ENCODE assay signal across 24 mouse cellular contexts in the genomic region with DNA sequence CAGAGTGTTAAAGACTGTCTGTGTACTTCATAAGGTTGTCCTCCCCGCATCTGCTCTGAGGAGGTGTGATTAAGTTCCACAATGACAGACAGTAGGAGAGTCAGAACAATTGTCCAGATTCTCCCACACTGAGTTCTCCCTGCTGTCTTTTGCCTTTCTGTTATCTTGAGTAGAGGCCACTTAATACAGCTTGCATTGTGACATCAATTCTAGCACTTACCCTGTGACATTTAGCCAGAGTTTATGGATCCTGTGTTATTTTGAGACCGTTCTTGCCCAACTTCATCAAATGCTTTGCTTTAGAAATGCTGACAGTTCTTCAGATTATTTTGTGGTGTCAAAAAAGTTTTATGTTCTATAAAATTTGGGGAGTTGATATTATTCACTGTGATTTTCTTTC.
DNase-seq lines count a peak whose midpoint lies in the region; ATAC-seq and TF ChIP-seq lines count a peak whose summit lies in the region.
"Had no signal": no experiment of that assay in that cellular context is flagged by ENCODE, and none has a peak within 500 bp of the region (broad histone marks: within the 10 kb centered on the region; RNA-seq: fewer than 3 reads in every experiment).

No protein-coding gene starts in this region.

- no peak overlapping the region for H3K4me2 ChIP-seq in heart, embryonic 12.5 days
- no peak overlapping the region for H3K4me2 ChIP-seq in heart, embryonic 16.5 days (ENCODE audit: low read depth, low read length)
- no peak overlapping the region for H3K4me2 ChIP-seq in lung, embryonic 16.5 days (ENCODE audit: low read depth, low read length)
- H3K4me2 ChIP-seq: embryonic facial prominence, embryonic 13.5 days; forebrain, embryonic 12.5 days; hindbrain, embryonic 13.5 days had no signal

- no peak overlapping the region for H3K4me3 ChIP-seq in heart, embryonic 12.5 days
- no peak overlapping the region for H3K4me3 ChIP-seq in heart, embryonic 16.5 days (ENCODE audit: low read length)
- H3K4me3 ChIP-seq in lung, embryonic 16.5 days (ENCODE audit: low read length): no peak overlapping the region
- H3K4me3 ChIP-seq in lung, adult 2 months (replicated peaks; ENCODE audit: extremely low read depth, low read depth, low read length): no peak overlapping the region
- H3K4me3 ChIP-seq: embryonic facial prominence, embryonic 13.5 days; forebrain, embryonic 12.5 days; gastrocnemius, adult 2 months; hindbrain, embryonic 13.5 days had no signal

- TF ChIP-seq CTCF in lung, adult 2 months (IDR thresholded peaks at IDR 0.05; ENCODE audit: insufficient read depth, low read length): no peak

- DNase-seq in frontal cortex, adult 2 months (ENCODE audit: extremely low spot score in 1 of 2, low spot score in 1 of 2): no peak
- DNase-seq in heart, postnatal 14 days: no peak
- DNase-seq in heart, postnatal 10 days: no peak
- no peak for DNase-seq in lung, adult 2 months
- DNase-seq: adrenal gland, postnatal 14 days; B cell, adult 2 months; cerebellum, adult 18-20 months; cerebellum, adult 9-11 months; cerebellum, postnatal 36 days; gastrocnemius, adult 2 months; gastrocnemius, postnatal 25 days; kidney, adult 11 months; kidney, adult 9 months had no signal

- no peak overlapping the region for H3K9ac ChIP-seq in heart, embryonic 12.5 days
- H3K9ac ChIP-seq in heart, embryonic 16.5 days (ENCODE audit: low read length): peak overlapping the region; percentile 24
- no peak overlapping the region for H3K9ac ChIP-seq in lung, embryonic 16.5 days (ENCODE audit: low read length)
- H3K9ac ChIP-seq: embryonic facial prominence, embryonic 13.5 days; forebrain, embryonic 12.5 days; hindbrain, embryonic 13.5 days had no signal

- no peaks in the 10 kb centered on the region for H3K36me3 ChIP-seq in heart, embryonic 12.5 days
- H3K36me3 ChIP-seq in heart, embryonic 16.5 days (ENCODE audit: control insufficient read depth, insufficient read depth): no peaks in the 10 kb centered on the region
- no peaks in the 10 kb centered on the region for H3K36me3 ChIP-seq in lung, embryonic 16.5 days (ENCODE audit: control insufficient read depth, insufficient read depth, low read length)
- H3K36me3 ChIP-seq: embryonic facial prominence, embryonic 13.5 days; forebrain, embryonic 12.5 days; G1E; hindbrain, embryonic 13.5 days had no signal

- peaks cover 24% of the 10 kb centered on the region for H3K4me1 ChIP-seq in heart, embryonic 12.5 days (replicated peaks)
- peaks cover 30% of the 10 kb centered on the region for H3K4me1 ChIP-seq in heart, embryonic 16.5 days (ENCODE audit: control insufficient read depth, insufficient read depth, low read length)
- H3K4me1 ChIP-seq in lung, embryonic 16.5 days (replicated peaks; ENCODE audit: control insufficient read depth, insufficient read depth, low read length): peaks cover 24% of the 10 kb centered on the region
- H3K4me1 ChIP-seq in lung, adult 2 months (ENCODE audit: control insufficient read depth, insufficient read depth, low read length): no peaks in the 10 kb centered on the region
- H3K4me1 ChIP-seq: forebrain, embryonic 12.5 days; hindbrain, embryonic 13.5 days had no signal

- no peaks in the 10 kb centered on the region for H3K9me3 ChIP-seq in heart, embryonic 12.5 days (replicated peaks)
- H3K9me3 ChIP-seq in heart, embryonic 16.5 days (replicated peaks; ENCODE audit: control insufficient read depth, low read length): no peaks in the 10 kb centered on the region
- H3K9me3 ChIP-seq in lung, embryonic 16.5 days (ENCODE audit: control insufficient read depth, low read length): no peaks in the 10 kb centered on the region
- H3K9me3 ChIP-seq: embryonic facial prominence, embryonic 13.5 days; forebrain, embryonic 12.5 days; G1E; hindbrain, embryonic 13.5 days had no signal

- peak overlapping the region; percentile 86 for H3K27ac ChIP-seq in heart, embryonic 12.5 days (ENCODE audit: poor library complexity, severe bottlenecking)
- H3K27ac ChIP-seq in heart, embryonic 16.5 days (ENCODE audit: low read length): peak overlapping the region; percentile 88
- no peak overlapping the region for H3K27ac ChIP-seq in lung, embryonic 16.5 days (ENCODE audit: low read length)
- H3K27ac ChIP-seq: embryonic facial prominence, embryonic 13.5 days; forebrain, embryonic 12.5 days; gastrocnemius, adult 2 months; hindbrain, embryonic 13.5 days; hindbrain, postnatal 0 days had no signal

- peak; percentile 14; the same call in 1 of the 2 replicates for ATAC-seq in frontal cortex, adult (ENCODE audit: low TSS enrichment)
- no peak for ATAC-seq in heart, embryonic 12.5 days (ENCODE audit: insufficient number of reproducible peaks, low FRiP score)
- ATAC-seq in heart, embryonic 16.5 days (replicated peaks; ENCODE audit: extremely low read depth, insufficient read depth, low FRiP score): peak; percentile 37; the same call in 1 of the 2 replicates
- ATAC-seq in lung, embryonic 16.5 days (ENCODE audit: low read depth): peak; percentile 30; the same call in 1 of the 2 replicates
- ATAC-seq: CD4-positive, CD25-positive, alpha-beta regulatory T cell, adult 4 months; forebrain, embryonic 16.5 days; hindbrain, postnatal 0 days had no signal

- WGBS in heart, embryonic 12.5 days: 44% methylated on average over 2 of the region's 2 CpGs
- WGBS in heart, embryonic 16.5 days: 37% methylated on average over 2 of the region's 2 CpGs
- 57% methylated on average over 2 of the region's 2 CpGs for WGBS in lung, embryonic 16.5 days
- WGBS in lung, adult 2 months: 69% methylated on average over 2 of the region's 2 CpGs

- intact Hi-C loops in heart, postnatal 14 days (cut with DNase I): no loop called here
- intact Hi-C loops in heart, postnatal 10 days (cut with DNase I): no loop called here

- no peaks in the 10 kb centered on the region for H3K27me3 ChIP-seq in heart, embryonic 12.5 days (replicated peaks)
- no peaks in the 10 kb centered on the region for H3K27me3 ChIP-seq in heart, embryonic 16.5 days (ENCODE audit: control insufficient read depth, insufficient read depth, low read length)
- H3K27me3 ChIP-seq in lung, embryonic 16.5 days (ENCODE audit: control insufficient read depth, insufficient read depth, low read depth, low read length): no peaks in the 10 kb centered on the region
- H3K27me3 ChIP-seq: embryonic facial prominence, embryonic 13.5 days; forebrain, embryonic 12.5 days; hindbrain, embryonic 13.5 days had no signal

- TF ChIP-seq POLR2A in lung, adult 2 months (IDR thresholded peaks at IDR 0.05; ENCODE audit: borderline replicate concordance, extremely low read depth, low read depth, low read length): no peak
